Mouse (Mus musculus) heart, embryonic 14.5 days (tissue): ENCODE measurements around the gene Kazald1. TPM values are rescaled to one million over a fixed set of nuclear protein-coding genes. Genes with fewer than 3 reads are reported as not detected.

Experiments
- ATAC-seq: fragments of 200-750 bp; cut with Nextera tagmentation; 2 replicates; pipeline ENCODE4 v1.8.0; 2017; ENCODE audit warnings: low read depth, moderate TSS enrichment; ENCODE audit not compliant: insufficient number of reproducible peaks, insufficient read depth, low FRiP score
- H3K27ac ChIP-seq, 2 experiments: fragments of 200-500 bp in 1 of 2; fragments of 300-500 bp in 1 of 2; sonication (generic) in 1 of 2; replicated peaks in 1 of 2; 2 replicates each; pipeline ENCODE4 v1.5.1; 2012 to 2014; ENCODE audit warnings: low read depth in 2 of 2, low read length in 2 of 2, control low read depth in 1 of 2, mild to moderate bottlenecking in 1 of 2, mixed read lengths in 1 of 2; ENCODE audit not compliant: control insufficient read depth in 1 of 2, insufficient read depth in 1 of 2
- H3K27me3 ChIP-seq: fragments of 300-500 bp; sonication (generic); 2 replicates; pipeline ENCODE4 v1.6.1; 2014; ENCODE audit warnings: mild to moderate bottlenecking, low read length, control low read depth; ENCODE audit not compliant: control insufficient read depth, insufficient read depth
- H3K36me3 ChIP-seq: fragments of 300-500 bp; sonication (generic); 2 replicates; pipeline ENCODE4 v1.6.1; 2014; ENCODE audit warnings: mild to moderate bottlenecking, control low read depth, low read length, mixed read lengths; ENCODE audit not compliant: control insufficient read depth, insufficient read depth
- H3K4me1 ChIP-seq, 2 experiments: fragments of 200-500 bp in 1 of 2; fragments of 300-500 bp in 1 of 2; sonication (generic) in 1 of 2; 2 replicates each; pipeline ENCODE4 v1.6.1; 2012 to 2014; ENCODE audit warnings: low read length in 2 of 2, control low read depth in 1 of 2, mixed read lengths in 1 of 2; ENCODE audit not compliant: control insufficient read depth in 2 of 2, insufficient read depth in 2 of 2
- H3K4me2 ChIP-seq: fragments of 300-500 bp; sonication (generic); 2 replicates; pipeline ENCODE4 v1.6.1; 2014; ENCODE audit warnings: mild to moderate bottlenecking, low read length
- H3K4me3 ChIP-seq, 2 experiments: fragments of 200-500 bp in 1 of 2; fragments of 300-500 bp in 1 of 2; sonication (generic) in 1 of 2; 2 replicates each; pipeline ENCODE4 v1.5.1; 2012 to 2014; ENCODE audit warnings: low read length in 2 of 2, mild to moderate bottlenecking in 2 of 2, control low read depth in 1 of 2, low read depth in 1 of 2, moderate library complexity in 1 of 2; ENCODE audit not compliant: control insufficient read depth in 1 of 2, insufficient read depth in 1 of 2
- H3K9ac ChIP-seq: fragments of 300-500 bp; sonication (generic); 2 replicates; pipeline ENCODE4 v1.6.1; 2014; ENCODE audit warnings: mild to moderate bottlenecking, low read length
- H3K9me3 ChIP-seq: fragments of 300-500 bp; sonication (generic); 2 replicates; pipeline ENCODE4 v1.6.1; 2016; ENCODE audit warnings: low read length, control low read depth; ENCODE audit not compliant: control insufficient read depth
- WGBS: fragments of 180-500 bp; shearing (Covaris S2); extraction: QIAGEN DNeasy Blood & Tissue Kit; methylation state at CpG from one replicate; pipeline ENCODE4 v1.1.7; 2014; 5-methylcytosine and 5-hydroxymethylcytosine counted together
- polyA plus RNA-seq: library from polyadenylated mRNA; unstranded; fragments of >200 nt; fragmentation: Nextera tagmentation; extraction: Ambion mirVana; gene quantifications from 2 replicates; pipeline ENCODE4 v1.2.1, GENCODE M21; 2014

Kazald1 gene
- polyA plus RNA-seq, 1 experiment from 2014 or later, result 11.5 TPM

DNA sequence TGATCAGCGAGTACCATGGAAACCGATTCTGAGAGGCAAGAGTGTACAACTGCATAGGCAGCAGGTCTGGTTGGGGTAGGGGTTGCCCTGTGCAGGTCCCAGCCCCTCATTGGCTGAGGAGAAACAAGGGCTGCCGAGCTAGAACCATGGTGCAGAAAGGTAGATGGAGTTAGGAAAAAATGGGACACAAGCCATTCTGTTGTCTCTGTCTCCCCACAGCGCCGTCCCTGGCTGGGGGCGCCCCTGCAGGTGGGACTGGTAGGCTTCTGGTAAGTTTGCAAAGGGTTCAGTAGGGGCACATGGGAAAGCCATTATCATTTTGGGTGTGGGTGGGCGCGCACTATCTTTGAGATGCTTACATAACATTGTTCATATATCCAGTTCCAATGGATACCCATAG, 21.6 kb upstream of the Kazald1 start:
- peaks cover 12 to 17% of the 10 kb centered on the region in 2 experiments for H3K4me1 ChIP-seq
- no peaks in the 10 kb centered on the region for H3K27me3 ChIP-seq
- H3K4me2 ChIP-seq, result no peak overlapping the region
- H3K9ac ChIP-seq, result no peak overlapping the region
- no peaks in the 10 kb centered on the region for H3K9me3 ChIP-seq
- H3K27ac ChIP-seq, result no peak overlapping the region
- peaks cover 56% of the 10 kb centered on the region for H3K36me3 ChIP-seq
- ATAC-seq, result no peak
- 89% methylated on average over 8 of the region's 8 CpGs for WGBS
- no peak overlapping the region for H3K4me3 ChIP-seq

DNA sequence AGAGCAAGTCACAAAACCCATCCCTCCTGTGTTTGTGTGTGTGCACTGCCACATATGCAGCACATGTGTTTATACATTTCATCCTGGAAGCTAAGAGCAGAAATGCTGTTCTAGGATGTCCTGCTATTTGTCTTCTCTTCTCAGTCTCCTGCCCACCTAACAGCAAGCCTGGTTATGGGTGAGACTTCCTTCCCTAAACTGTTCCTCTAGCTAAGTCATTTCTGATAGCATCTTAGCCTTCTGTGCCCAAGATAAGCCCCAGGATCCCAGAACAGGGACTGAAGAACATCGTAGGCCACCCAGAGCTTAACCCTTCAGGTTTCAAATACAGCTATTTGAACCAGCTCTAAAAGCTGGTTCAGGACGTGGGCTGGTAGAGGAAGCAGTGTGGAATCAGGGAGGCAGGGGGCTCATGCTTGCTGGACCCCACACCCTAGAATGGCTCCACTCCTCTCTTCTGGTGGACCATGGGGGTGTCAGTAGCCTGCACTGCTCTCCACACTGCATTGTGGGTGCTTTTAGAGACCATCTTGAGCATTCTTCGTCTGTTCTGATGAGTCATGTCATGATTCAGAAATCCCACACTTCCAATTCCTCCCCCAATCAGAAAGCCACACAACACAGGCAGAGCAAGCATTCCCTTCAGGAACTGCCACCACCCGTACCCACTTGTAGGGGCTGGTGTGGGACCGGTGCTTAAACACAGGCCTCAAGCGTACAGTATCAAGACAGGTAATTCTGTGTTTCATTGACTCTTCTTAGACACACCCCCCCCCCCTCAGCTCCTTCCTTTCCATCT, 19.9 kb upstream of the Kazald1 start:
- Histone ChIP-seq H3K27me3 (no peaks in the 10 kb centered on the region), H3K27ac (no peak overlapping the region), H3K9me3 (no peaks in the 10 kb centered on the region), H3K9ac (no peak overlapping the region), H3K36me3 (peaks cover 48% of the 10 kb centered on the region), H3K4me1 (peaks cover 10 to 18% of the 10 kb centered on the region in 2 experiments), H3K4me2 (no peak overlapping the region), H3K4me3 (no peak overlapping the region)
- no peak for ATAC-seq
- 70% methylated on average over 6 of the region's 6 CpGs for WGBS

DNA sequence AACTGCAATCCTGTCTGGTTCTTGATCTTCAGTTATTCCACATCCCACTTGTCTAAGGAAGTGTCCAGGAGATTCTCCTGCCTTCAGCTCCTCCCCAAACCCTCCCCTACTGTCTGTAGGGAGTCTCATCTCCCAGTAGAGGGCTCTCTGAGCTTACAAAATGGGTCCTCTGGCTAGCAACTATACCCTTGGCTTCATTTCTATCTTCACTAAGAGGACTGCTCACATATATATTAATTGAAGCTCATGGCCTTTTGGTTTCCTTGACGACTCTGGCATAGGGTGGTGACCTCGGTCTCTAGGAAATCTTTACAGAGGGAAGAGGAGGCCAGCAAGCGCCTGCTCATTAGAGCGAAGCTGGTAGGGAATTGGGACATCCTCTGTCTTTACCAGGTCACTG, 18.7 kb upstream of the Kazald1 start:
- Histone ChIP-seq H3K27me3 (no peaks in the 10 kb centered on the region), H3K27ac (no peak overlapping the region; a peak in 1 of 4 replicates), H3K9me3 (no peaks in the 10 kb centered on the region), H3K4me1 (peaks cover 10 to 18% of the 10 kb centered on the region in 2 experiments), H3K9ac (no peak overlapping the region), H3K4me3 (no peak overlapping the region), H3K4me2 (no peak overlapping the region), H3K36me3 (peaks cover 39% of the 10 kb centered on the region)
- no peak for ATAC-seq
- 48% methylated on average over 4 of the region's 4 CpGs for WGBS

DNA sequence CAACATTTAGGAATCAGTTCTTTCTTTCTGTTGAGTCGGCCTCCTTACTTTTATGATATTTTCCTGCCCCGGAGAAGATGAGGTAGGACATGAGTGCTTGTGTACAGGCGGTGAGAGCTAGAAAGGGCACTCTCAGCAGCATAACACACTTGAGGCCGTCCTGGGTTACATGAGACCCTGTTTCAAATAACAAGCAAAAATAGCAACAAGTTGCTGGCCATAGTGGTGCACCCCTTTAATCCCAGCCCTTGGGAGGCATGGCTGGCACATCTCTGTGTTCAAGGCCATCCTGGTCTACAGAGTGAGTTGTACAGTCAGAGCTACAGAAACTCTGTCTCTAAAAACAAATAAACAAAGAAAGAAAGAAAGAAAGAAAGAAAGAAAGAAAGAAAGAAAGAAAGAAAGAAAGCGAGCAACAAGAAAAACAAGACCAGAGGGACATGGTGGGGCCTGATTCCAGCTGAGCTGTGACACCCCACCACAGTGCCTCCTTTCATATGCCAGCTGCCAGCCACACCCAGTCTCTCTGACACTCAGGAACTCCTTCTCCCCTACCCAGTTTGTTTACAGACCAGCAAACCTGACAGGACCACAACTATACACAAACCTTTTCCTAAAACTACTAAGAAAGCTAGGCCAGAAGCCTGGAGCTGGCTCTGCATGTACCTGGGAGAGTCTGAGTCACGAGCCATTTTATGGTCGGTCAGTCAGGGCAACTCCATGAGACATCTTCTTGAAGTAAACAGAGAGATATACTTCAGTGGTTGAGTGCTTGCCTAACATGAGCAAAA, 17.9 kb upstream of the Kazald1 start:
- H3K36me3 ChIP-seq, result peaks cover 33% of the 10 kb centered on the region
- H3K27ac ChIP-seq, result peak overlapping the region; percentile 96 to 99
- peak overlapping the region; percentile 88 for H3K9ac ChIP-seq
- H3K4me2 ChIP-seq, result peak overlapping the region; percentile 83
- no peak for ATAC-seq
- 64% methylated on average over 7 of the region's 7 CpGs for WGBS
- H3K4me1 ChIP-seq, result peaks cover 10 to 18% of the 10 kb centered on the region in 2 experiments
- no peaks in the 10 kb centered on the region for H3K9me3 ChIP-seq
- H3K27me3 ChIP-seq, result no peaks in the 10 kb centered on the region
- H3K4me3 ChIP-seq, result peak overlapping the region; percentile 48 to 62; a peak in 3 of 4 replicates

DNA sequence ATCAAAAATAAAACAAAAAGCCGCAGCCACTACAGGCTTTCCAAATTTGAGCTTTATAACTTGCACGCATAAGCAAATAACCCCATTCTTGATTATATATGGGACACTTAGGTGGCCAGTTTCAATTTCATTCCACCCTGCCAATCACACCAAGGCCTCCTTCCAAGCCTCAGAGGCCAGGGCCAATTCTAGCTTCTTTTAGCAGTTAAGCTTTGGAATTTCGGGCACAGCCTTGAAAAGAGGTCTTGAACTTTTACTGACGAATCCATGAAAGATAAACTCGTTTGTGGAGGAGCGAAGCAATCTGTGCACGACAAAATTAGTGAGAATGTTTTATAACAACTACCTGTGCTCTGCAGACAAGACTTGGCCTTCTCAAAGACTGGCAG, 17.3 kb upstream of the Kazald1 start:
- WGBS, result 37% methylated on average over 7 of the region's 7 CpGs
- ATAC-seq, result no peak

DNA sequence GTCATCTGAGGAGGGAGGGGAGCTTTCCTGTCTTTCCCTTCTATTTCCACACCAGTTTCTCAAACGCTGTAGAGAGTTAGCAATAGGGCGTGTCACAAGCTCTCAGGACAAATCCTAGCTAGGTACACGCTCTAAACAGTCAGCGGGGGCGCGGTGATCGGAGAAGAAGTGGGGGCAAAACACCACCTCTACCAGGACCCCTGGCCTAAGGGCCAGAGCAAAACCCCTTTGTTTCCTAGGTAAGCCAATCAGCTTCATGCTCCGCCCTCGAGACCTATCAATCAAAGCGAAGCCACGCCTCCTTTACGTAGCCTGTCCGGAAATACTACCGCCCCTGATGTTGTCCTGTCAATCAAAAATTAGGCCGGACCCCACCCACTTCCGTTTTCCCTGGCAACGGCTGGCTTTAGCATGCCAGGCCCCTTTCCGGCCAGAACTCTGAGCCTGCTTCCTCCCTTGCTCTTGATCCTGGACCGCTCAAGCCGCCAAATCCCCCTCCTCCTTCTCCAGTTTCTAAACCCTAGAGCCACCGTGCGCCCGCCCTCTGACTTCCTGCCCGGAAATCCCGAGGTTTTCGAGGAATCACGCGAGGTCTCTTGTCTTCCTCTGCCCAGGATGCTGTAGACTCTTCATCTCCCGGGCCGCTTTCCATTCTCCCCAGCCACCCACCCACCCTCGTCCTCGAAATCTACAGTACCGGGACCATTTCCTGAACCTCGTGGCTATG, 16.8 kb upstream of the Kazald1 start:
- H3K9me3 ChIP-seq, result no peaks in the 10 kb centered on the region
- under 1% methylated on average over 34 of the region's 34 CpGs for whole genome bisulfite sequencing
- peak overlapping the region; percentile 96 to 99 for H3K27ac ChIP-seq
- peak; percentile 88 for ATAC-seq
- H3K9ac ChIP-seq, result peak overlapping the region; percentile 88
- H3K4me1 ChIP-seq, result peaks cover 10 to 18% of the 10 kb centered on the region in 2 experiments
- peaks cover 21% of the 10 kb centered on the region; the same call in 1 of the 2 replicates for H3K36me3 ChIP-seq
- H3K4me2 ChIP-seq, result peak overlapping the region; percentile 83
- H3K4me3 ChIP-seq, result peak overlapping the region; percentile 62 to 86
- no peaks in the 10 kb centered on the region for H3K27me3 ChIP-seq

More for the DNA sequence above, 17.3 kb upstream of the Kazald1 start:
- Histone ChIP-seq H3K27ac (peak overlapping the region; percentile 96 to 99), H3K4me2 (peak overlapping the region; percentile 83), H3K4me1 (peaks cover 10 to 18% of the 10 kb centered on the region in 2 experiments), H3K27me3 (no peaks in the 10 kb centered on the region), H3K4me3 (peak overlapping the region; percentile 48 to 62), H3K36me3 (peaks cover 26% of the 10 kb centered on the region), H3K9ac (peak overlapping the region; percentile 88), H3K9me3 (no peaks in the 10 kb centered on the region)

DNA sequence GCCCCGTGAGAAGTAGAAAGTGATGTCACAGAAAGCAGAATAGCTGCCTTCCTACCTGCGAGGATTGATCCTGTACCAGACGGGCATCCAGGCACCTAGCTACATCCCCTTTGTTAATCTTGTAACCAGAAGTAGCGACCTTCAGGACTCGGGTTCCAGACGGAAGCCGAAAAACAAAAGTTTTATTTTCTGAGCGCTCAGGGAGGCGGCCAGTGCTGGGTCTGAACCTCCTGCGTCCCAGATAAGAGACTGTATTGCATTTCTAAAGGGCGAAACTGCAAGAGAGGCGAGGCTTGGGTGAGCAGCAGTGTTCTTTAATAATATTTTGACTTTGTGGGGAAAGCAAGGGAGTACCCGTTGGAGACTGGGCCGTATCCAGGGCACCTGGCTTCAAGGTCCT, 16.2 kb upstream of the Kazald1 start:
- H3K9me3 ChIP-seq, result no peaks in the 10 kb centered on the region
- H3K9ac ChIP-seq, result peak overlapping the region; percentile 88
- no peak for ATAC-seq
- H3K27me3 ChIP-seq, result no peaks in the 10 kb centered on the region; the same call in 1 of the 2 replicates
- peaks cover 10 to 18% of the 10 kb centered on the region in 2 experiments for H3K4me1 ChIP-seq
- WGBS, result 1% methylated on average over 14 of the region's 14 CpGs
- peak overlapping the region; percentile 96 to 99 for H3K27ac ChIP-seq
- peak overlapping the region; percentile 62 to 86 for H3K4me3 ChIP-seq
- peak overlapping the region; percentile 83 for H3K4me2 ChIP-seq
- H3K36me3 ChIP-seq, result peaks cover 16% of the 10 kb centered on the region; the same call in 1 of the 2 replicates
